Mouse (Mus musculus): ENCODE results near the gene Enoph1. TPM values are rescaled to one million over a fixed set of nuclear protein-coding genes. Genes with fewer than 3 reads are reported as not detected.

The Enoph1 gene
- polyA plus RNA-seq, 1 experiment from 2014 or later: 60.4 TPM

DNA sequence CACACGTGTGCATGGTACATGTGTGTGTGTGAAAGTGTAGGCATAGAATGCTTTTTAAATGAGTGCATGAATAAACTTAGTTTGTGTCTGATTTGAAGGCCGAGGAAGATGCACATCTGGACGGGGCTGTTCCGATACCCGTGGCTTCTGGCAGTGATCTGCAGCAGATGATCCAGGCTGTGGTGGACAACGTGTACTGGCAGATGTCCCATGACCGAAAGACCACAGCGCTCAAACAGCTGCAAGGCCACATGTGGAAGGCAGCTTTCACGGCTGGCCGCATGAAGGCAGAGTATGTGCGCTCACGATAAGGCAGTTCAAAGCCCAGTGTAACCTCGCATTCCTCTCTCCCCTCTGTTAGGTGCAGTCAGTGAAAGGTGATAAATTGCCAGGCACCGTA is 21.1 kb downstream of the Enoph1 start:
- Histone ChIP-seq H3K27me3 (ENCODE audit: low read depth, poor library complexity, severe bottlenecking) (no peaks in the 10 kb centered on the region), H3K4me1 (no peaks in the 10 kb centered on the region), H3K4me3 (no peak overlapping the region), H3K27ac (replicated peaks) (no peak overlapping the region), H3K36me3 (peaks cover 67% of the 10 kb centered on the region), H3K9me3 (replicated peaks) (no peaks in the 10 kb centered on the region)
- DNase-seq (ENCODE audit: low spot score): no peak
- 95% methylated on average over 14 of the region's 14 CpGs for WGBS

DNA sequence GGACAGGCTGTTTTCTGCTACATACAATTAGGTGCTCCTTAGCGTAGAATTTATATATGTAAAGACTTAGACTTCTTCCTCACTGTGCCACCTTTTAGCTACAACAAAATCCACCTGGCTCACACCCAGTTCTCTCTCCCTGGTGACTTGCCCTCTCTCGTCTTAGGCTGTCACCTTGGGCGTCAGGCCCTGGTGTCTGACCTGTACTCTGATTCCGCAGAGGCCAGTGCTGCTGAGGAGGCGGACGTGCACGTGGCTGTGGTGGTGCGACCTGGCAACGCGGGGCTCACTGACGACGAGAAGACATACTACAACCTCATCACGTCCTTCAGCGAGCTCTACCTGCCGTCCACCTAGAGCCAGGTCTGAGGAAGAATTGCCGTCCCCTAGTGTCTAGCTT is 27.8 kb downstream of the Enoph1 start:
- H3K27me3 ChIP-seq (ENCODE audit: low read depth, poor library complexity, severe bottlenecking): no peaks in the 10 kb centered on the region
- peaks cover 70% of the 10 kb centered on the region for H3K36me3 ChIP-seq
- H3K4me1 ChIP-seq: no peaks in the 10 kb centered on the region
- DNase-seq (ENCODE audit: low spot score): no peak
- H3K9me3 ChIP-seq (replicated peaks): no peaks in the 10 kb centered on the region
- 96% methylated on average over 16 of the region's 16 CpGs for WGBS
- H3K27ac ChIP-seq (replicated peaks): no peak overlapping the region
- no peak overlapping the region for H3K4me3 ChIP-seq

DNA sequence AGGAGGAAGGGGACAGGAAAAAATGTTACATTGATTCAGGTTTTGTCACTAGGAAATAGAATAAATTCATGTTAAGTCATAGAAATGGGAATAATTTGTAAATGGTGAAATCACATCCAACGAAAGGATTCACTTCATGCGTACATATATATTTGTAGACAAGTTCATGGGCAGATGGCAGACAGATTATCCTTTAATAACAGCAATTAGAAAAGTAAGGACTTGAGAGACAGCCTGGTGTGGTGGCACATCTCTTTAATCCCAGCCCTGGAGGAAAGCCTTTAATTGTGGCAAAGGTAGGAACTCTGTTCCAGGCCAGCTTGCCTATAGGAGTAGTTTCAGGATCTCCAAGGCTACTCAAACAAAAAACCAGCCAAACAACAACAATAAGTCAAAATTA is 29.7 kb downstream of the Enoph1 start:
- WGBS: 95% methylated on average over 2 of the region's 2 CpGs
- no peak overlapping the region for H3K27ac ChIP-seq (replicated peaks)
- no peaks in the 10 kb centered on the region for H3K9me3 ChIP-seq (replicated peaks)
- H3K27me3 ChIP-seq (ENCODE audit: low read depth, poor library complexity, severe bottlenecking): no peaks in the 10 kb centered on the region
- no peak for DNase-seq (ENCODE audit: low spot score)
- H3K36me3 ChIP-seq: peaks cover 68% of the 10 kb centered on the region
- no peaks in the 10 kb centered on the region for H3K4me1 ChIP-seq
- no peak overlapping the region for H3K4me3 ChIP-seq

DNA sequence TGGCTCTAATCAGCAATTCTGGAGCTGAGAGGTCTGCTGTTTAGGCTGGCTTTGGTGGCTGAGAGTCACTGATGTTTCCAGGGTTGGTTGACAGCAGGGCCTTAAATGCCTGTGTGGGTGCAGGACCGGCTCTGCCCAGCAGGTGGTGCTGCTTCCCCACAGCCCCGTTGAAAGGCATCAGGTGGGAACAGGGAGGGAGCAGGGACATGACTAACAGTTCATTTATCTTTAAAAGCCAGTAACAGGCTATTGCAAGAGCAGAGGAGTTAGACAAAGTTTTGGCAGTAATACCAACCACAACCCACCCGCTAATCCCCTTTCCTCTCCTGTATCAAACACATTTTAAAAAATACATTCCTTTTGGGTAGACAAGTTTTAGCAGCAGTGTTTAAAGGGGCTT is 30.5 kb downstream of the Enoph1 start:
- Histone ChIP-seq H3K4me1 (no peaks in the 10 kb centered on the region), H3K27me3 (ENCODE audit: low read depth, poor library complexity, severe bottlenecking) (no peaks in the 10 kb centered on the region), H3K27ac (replicated peaks) (no peak overlapping the region), H3K9me3 (replicated peaks) (no peaks in the 10 kb centered on the region), H3K4me3 (no peak overlapping the region), H3K36me3 (peaks cover 61% of the 10 kb centered on the region)
- peak; percentile 80 for DNase-seq (ENCODE audit: low spot score)
- WGBS: 30% methylated on average over 3 of the region's 3 CpGs

DNA sequence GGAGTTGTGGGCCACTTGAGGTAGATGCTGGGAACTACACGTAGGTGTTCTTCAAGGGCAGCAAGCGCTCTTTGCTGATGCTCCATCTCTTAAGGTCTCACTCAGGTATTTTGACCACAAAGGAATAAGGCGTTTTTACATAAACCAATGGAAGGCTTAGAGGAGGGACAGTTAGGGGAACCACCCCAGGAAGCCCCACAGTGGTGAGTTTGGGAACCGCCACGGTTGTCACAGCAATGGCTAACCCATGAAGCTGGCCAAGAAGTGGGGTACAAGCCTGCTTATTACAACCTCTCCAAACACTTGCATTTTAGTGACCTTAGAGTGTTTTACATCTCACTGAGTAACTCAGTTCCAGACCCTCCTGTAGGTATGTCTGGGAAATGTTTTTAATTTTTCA is 31.8 kb downstream of the Enoph1 start:
- Histone ChIP-seq H3K27me3 (ENCODE audit: low read depth, poor library complexity, severe bottlenecking) (no peaks in the 10 kb centered on the region), H3K4me1 (no peaks in the 10 kb centered on the region), H3K27ac (replicated peaks) (no peak overlapping the region), H3K9me3 (replicated peaks) (no peaks in the 10 kb centered on the region), H3K36me3 (peaks cover 51% of the 10 kb centered on the region), H3K4me3 (no peak overlapping the region)
- 94% methylated on average over 5 of the region's 5 CpGs for WGBS
- no peak for DNase-seq (ENCODE audit: low spot score)

DNA sequence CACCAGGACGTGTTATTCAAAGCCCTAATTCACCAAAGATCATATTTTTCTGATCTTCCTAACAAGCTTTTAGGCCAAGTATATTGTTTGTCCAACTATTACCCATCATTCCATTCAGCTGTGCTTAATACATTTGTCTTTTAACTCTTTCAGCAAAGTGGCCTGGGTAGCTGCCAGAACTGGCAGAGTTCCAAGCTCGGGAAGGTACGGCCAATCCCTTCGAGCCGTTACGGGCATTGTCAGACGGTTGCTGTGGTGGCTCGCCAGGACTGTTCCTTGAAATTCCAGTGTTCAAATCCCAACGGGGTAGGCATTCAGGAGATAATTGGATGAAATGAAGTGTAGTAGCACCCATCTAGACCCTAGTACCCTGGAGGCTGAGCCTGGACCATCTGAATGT is 32.8 kb downstream of the Enoph1 start:
- Histone ChIP-seq H3K9me3 (replicated peaks) (no peaks in the 10 kb centered on the region), H3K27ac (replicated peaks) (no peak overlapping the region), H3K36me3 (peaks cover 41% of the 10 kb centered on the region), H3K27me3 (ENCODE audit: low read depth, poor library complexity, severe bottlenecking) (no peaks in the 10 kb centered on the region), H3K4me3 (no peak overlapping the region), H3K4me1 (no peaks in the 10 kb centered on the region)
- WGBS: 91% methylated on average over 9 of the region's 9 CpGs
- DNase-seq (ENCODE audit: low spot score): no peak

- Histone ChIP-seq H3K27ac (replicated peaks) (no peak overlapping the region), H3K36me3 (peaks cover 24% of the 10 kb centered on the region), H3K4me3 (no peak overlapping the region), H3K4me1 (peaks cover 9% of the 10 kb centered on the region), H3K27me3 (ENCODE audit: low read depth, poor library complexity, severe bottlenecking) (no peaks in the 10 kb centered on the region), H3K9me3 (replicated peaks) (no peaks in the 10 kb centered on the region)
- WGBS: 65% methylated on average over 4 of the region's 4 CpGs
- DNase-seq (ENCODE audit: low spot score): no peak
Measured at GRCm38 (mm10) chr5:100074571-100074970, 34.8 kb downstream of the Enoph1 start.

DNA sequence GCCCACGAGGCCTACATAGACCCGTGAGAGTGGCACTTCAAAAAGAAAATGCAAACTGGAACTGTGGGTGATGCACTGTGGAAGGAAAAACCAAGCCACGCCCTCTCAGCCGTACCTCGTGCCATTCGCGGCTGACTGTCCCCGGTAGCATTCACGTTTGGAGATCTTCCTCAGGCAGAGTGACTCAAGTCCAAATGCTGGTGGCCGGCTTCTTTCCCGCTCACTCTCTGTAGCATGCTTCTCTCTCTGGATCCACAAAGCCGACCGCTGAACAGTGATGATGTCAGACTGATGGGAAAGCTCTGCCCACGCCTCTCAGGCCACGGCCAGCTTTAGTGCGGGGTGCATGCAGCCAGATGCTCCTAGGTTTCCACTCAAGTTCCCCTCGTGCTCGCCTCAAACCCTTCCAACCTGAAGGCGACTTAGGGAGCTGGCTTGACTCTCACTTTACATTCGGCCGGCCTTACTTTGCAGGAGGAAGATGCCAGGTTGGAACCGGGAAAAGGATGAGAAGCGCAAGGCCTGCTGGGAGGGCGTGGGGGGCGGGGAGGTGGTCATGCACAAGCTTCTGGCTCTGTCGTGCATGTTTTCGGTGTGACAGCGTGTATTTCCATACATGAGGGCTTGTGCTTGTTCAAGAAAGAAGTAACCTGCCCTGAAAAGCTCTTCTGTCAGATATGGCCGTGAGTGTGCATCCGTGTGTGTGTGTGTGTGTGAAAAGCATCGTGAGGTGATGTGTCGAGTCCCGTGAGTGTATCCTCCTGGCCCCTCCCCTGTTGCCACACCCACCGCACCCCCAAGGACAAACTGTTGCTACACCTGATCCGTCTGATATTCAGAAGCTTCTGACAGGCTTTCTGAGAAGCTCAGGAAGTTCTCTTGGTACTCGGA is 39.5 kb downstream of the Enoph1 start:
- Histone ChIP-seq H3K4me3 (peak overlapping the region; percentile 48), H3K36me3 (no peaks in the 10 kb centered on the region), H3K27me3 (ENCODE audit: low read depth, poor library complexity, severe bottlenecking) (no peaks in the 10 kb centered on the region), H3K27ac (replicated peaks) (peak overlapping the region; percentile 71), H3K4me1 (peaks cover 9% of the 10 kb centered on the region), H3K9me3 (replicated peaks) (no peaks in the 10 kb centered on the region)
- peak; percentile 43 for DNase-seq (ENCODE audit: low spot score)
- WGBS: 41% methylated on average over 36 of the region's 36 CpGs

- Histone ChIP-seq H3K4me3 (no peak overlapping the region), H3K9me3 (replicated peaks) (no peaks in the 10 kb centered on the region), H3K27me3 (ENCODE audit: low read depth, poor library complexity, severe bottlenecking) (no peaks in the 10 kb centered on the region), H3K36me3 (no peaks in the 10 kb centered on the region), H3K27ac (replicated peaks) (no peak overlapping the region), H3K4me1 (peaks cover 9% of the 10 kb centered on the region)
- 87% methylated on average over 8 of the region's 8 CpGs for WGBS
- no peak for DNase-seq (ENCODE audit: low spot score)
Measured at GRCm38 (mm10) chr5:100079931-100080275, 40.1 kb downstream of the Enoph1 start.

DNA sequence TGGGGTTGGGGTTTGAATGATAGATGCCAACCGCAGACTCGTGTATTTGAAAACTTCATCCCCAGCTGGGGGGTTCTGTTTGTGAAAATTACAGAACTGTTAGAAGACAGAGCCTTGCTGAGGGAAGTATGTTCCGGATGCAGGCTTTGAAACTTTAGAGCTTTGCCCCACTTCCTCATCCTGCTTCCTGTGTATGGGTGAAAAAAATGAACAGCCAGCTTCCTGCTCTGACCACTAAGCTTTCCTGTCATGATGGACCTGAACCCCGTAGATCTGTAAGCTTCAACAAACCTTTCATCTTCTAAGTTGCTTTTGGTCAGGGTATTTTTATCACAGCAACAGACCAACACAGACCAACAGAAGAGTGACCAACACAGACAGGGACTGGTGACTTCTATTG is 42.2 kb downstream of the Enoph1 start:
- H3K9me3 ChIP-seq (replicated peaks): no peaks in the 10 kb centered on the region
- no peaks in the 10 kb centered on the region for H3K27me3 ChIP-seq (ENCODE audit: low read depth, poor library complexity, severe bottlenecking)
- H3K4me3 ChIP-seq: no peak overlapping the region
- H3K27ac ChIP-seq (replicated peaks): no peak overlapping the region
- DNase-seq (ENCODE audit: low spot score): no peak
- no peaks in the 10 kb centered on the region for H3K36me3 ChIP-seq
- 93% methylated on average over 4 of the region's 4 CpGs for WGBS
- peaks cover 9% of the 10 kb centered on the region for H3K4me1 ChIP-seq

GRCm38 (mm10) chr5:100083953-100084562 is 44.3 kb downstream of the Enoph1 start:
- 91% methylated on average over 12 of the region's 12 CpGs for WGBS
- no peak for DNase-seq (ENCODE audit: low spot score)
- H3K27ac ChIP-seq (replicated peaks): no peak overlapping the region

GRCm38 (mm10) chr5:100085097-100085496 is 45.3 kb downstream of the Enoph1 start:
- Histone ChIP-seq H3K36me3 (no peaks in the 10 kb centered on the region), H3K27me3 (ENCODE audit: low read depth, poor library complexity, severe bottlenecking) (no peaks in the 10 kb centered on the region), H3K4me3 (no peak overlapping the region), H3K4me1 (no peaks in the 10 kb centered on the region), H3K9me3 (replicated peaks) (no peaks in the 10 kb centered on the region), H3K27ac (replicated peaks) (no peak overlapping the region)
- no peak for DNase-seq (ENCODE audit: low spot score)
- WGBS: 92% methylated on average over 8 of the region's 8 CpGs

More at GRCm38 (mm10) chr5:100083953-100084562, 44.3 kb downstream of the Enoph1 start:
- H3K27me3 ChIP-seq (ENCODE audit: low read depth, poor library complexity, severe bottlenecking): no peaks in the 10 kb centered on the region
- H3K4me1 ChIP-seq: peaks cover 5% of the 10 kb centered on the region
- H3K9me3 ChIP-seq (replicated peaks): no peaks in the 10 kb centered on the region
- no peak overlapping the region for H3K4me3 ChIP-seq
- H3K36me3 ChIP-seq: no peaks in the 10 kb centered on the region

DNA sequence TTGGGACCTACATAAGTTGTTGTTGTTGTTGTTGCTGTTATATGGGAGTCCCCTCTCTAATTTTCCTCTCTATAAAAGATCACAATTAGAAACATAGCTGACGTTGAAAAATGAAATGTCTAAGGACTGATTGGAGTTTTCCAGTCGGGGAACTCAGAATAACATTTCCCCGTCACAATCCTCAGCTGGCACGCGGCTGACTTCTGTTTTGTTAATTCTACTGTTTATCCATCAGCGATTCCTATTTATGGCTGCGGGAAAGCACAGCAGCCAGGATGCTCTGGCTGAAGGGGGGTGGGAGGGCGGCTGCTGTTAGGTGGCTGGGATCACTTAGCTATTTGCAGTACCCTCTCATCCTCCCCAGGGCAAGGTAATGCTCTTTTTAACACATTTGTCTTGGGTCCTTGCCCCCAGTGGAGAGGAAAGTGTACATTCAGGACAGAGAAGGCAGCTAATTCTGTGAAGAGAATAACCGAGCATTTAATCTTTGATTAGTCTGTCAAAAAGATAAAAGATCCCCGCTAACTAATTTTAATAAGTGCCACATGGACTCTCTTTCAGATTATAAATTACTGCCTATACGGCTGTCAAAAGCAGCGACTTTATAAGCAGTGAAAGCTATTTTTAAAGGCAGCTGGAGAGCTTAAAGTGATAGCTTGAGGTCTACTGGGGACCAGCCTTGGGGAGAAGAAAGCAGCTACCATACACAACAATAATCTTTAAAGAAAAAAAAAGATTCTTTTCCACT is 50.9 kb downstream of the Enoph1 start:
- no peak overlapping the region for H3K4me3 ChIP-seq
- no peak for DNase-seq (ENCODE audit: low spot score)
- H3K9me3 ChIP-seq (replicated peaks): 0 out of 2 replicates have a peak, but pooled peaks cover 3% of the 10 kb centered on the region
- 62% methylated on average over 12 of the region's 12 CpGs for WGBS
- peaks cover 17% of the 10 kb centered on the region for H3K4me1 ChIP-seq
- H3K36me3 ChIP-seq: no peaks in the 10 kb centered on the region
- H3K27me3 ChIP-seq (ENCODE audit: low read depth, poor library complexity, severe bottlenecking): peaks cover 14% of the 10 kb centered on the region
- no peak overlapping the region for H3K27ac ChIP-seq (replicated peaks)

Data from midbrain, embryonic 10.5 days (tissue).